Mouse (Mus musculus) cerebellum, postnatal 10 days (tissue): Measurements from ENCODE around the gene Bri3bp.
"Not testable (repeated sequence)": the region's sequence is repeated elsewhere in the genome, so short reads cannot be mapped to it uniquely, and the experiment has no call there.

Experiments
- DNase-seq, 2 experiments: peaks; one replicate each; pipeline ENCODE4 v3.0.0; 2021; ENCODE audit warnings: mixed read lengths in 2 of 2

Bri3bp gene

GRCm38 (mm10) chr5:125409348-125410090 is 31.8 kb upstream of the Bri3bp start:
- peak; percentile 51 to 62 for DNase-seq

- peak; percentile 87 to 92 for DNase-seq
Observed at GRCm38 (mm10) chr5:125411972-125412530, 29.3 kb upstream of the Bri3bp start.

GRCm38 (mm10) chr5:125412536-125412935 is 28.8 kb upstream of the Bri3bp start:
- not testable (repeated sequence) for DNase-seq

DNA sequence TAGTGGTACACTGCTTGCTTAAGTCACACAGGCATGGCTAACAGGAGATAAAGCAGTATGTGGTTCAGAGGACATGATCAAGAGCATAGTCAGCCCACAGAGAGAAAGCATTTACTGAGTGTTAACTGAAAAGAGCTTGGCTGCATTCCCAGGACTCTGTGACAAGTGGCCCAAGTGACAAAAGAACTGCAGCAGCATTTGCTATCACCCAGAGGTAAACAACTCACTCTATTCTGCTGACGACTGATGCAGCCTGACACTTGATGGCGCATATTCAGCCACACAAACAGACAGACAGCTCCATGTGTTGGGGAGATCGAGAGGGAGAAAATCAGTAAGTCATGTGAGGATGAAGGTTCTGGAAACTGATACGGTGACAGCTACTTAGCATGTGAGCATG is 27.6 kb upstream of the Bri3bp start:
- DNase-seq, result no peak

GRCm38 (mm10) chr5:125416183-125416582 is 25.2 kb upstream of the Bri3bp start:
- DNase-seq, result no peak

GRCm38 (mm10) chr5:125418636-125419035 is 22.7 kb upstream of the Bri3bp start:
- peak; percentile 68 to 72 for DNase-seq

DNA sequence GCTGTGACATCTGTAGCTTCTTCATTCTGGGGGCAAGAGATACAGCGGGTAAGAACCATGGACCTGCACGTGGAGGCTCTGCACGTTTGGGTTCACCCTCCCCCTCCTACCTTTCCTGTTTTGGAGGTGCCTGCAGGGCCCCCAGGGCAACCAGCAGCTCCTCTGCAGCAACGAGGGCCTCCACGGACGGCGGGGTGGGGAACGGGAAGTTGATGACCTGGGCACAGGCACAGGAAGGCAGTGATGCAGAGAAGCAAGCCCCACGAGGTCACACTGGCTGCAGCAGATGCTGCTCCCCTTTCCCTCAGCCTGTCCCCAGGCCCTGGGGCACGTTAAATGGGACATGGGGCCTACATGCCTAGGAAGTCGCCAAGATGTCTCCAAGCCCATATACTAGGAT is 22.2 kb upstream of the Bri3bp start:
- DNase-seq, result no peak

GRCm38 (mm10) chr5:125425698-125426276 is 15.6 kb upstream of the Bri3bp start:
- DNase-seq, result no peak

DNA sequence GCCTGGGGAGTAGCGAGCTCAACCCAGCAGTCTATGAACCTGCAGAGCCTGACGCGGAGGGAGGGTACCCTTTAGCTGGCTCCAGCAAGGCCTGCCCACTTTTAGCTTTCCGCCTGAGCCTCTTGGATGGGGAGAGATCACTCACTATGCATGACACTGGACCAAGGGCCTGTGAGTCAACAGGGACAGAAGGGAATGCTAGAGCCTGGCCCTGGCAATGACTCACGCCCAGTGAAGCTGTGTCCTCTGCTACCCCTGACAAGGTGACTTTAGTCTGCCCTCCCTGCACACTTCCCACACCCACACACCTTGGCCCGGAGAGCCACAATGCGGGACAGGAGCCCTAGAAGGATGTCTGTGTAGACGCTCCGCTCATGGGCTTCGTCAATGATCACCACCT is 15.0 kb upstream of the Bri3bp start:
- no peak for DNase-seq

- DNase-seq, result not testable (repeated sequence)
Observed at GRCm38 (mm10) chr5:125432324-125432723, 9.0 kb upstream of the Bri3bp start.

- DNase-seq, result peak; percentile 96 to 97
Observed at GRCm38 (mm10) chr5:125433793-125434337, 7.5 kb upstream of the Bri3bp start, which contains the start of gene Dhx37. Gene Dhx37, minus strand, starts transcription at chr5:125434121.

GRCm38 (mm10) chr5:125434347-125434746 is 7.0 kb upstream of the Bri3bp start:
- DNase-seq, result peak in 1 of 2 experiments; percentile 42

GRCm38 (mm10) chr5:125440583-125441233 is 660 bp upstream of the Bri3bp start:
- DNase-seq, result peak in 1 of 2 experiments; percentile 29

GRCm38 (mm10) chr5:125442136-125442995 is 998 bp downstream of the Bri3bp start:
- no peak for DNase-seq

GRCm38 (mm10) chr5:125443335-125443734 is 2.0 kb downstream of the Bri3bp start:
- no peak for DNase-seq

GRCm38 (mm10) chr5:125443915-125444314 is 2.5 kb downstream of the Bri3bp start:
- DNase-seq, result no peak

GRCm38 (mm10) chr5:125444554-125444953 is 3.2 kb downstream of the Bri3bp start:
- no peak for DNase-seq

GRCm38 (mm10) chr5:125446344-125446743 is 5.0 kb downstream of the Bri3bp start:
- no peak for DNase-seq

DNA sequence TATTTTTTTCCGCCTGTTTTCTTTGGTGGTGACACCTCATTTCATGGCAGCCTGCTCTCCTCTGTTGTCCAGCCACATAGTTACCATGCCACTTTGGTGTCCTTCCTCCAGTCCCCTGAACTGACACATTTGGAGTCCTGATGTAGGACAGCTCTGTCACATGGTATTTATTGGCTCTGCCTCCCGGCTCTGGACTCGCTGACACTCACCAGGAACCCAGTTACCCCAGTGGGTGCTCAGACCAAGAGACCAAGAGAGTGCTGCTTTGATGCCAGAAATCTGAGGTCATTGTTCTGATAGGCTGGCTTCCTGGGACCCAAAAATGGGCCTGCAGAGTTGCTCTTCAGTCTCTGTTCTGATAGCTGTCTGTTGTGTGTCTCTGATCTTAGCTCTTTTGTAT is 6.7 kb downstream of the Bri3bp start:
- no peak for DNase-seq

- no peak for DNase-seq
Observed at GRCm38 (mm10) chr5:125448631-125449030, 7.3 kb downstream of the Bri3bp start.

DNA sequence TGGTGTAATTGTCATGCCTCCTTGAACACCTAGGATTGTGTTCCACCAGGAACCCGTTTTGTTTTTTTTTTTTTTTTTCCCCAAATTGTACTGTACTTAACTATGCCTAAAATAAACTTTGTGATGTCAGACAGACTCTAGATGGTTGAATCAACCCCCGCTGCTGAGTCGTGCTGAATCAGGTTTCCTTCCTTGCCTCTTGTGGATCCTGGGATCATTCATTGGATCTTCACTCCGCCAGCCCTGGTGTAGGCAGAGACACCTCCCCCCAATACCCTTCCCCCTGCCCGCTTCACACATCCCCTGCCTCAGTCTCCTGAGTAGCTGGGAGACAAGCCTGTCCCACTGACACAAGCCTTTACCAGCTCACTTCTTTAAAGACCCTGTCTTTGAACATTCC is 7.9 kb downstream of the Bri3bp start:
- DNase-seq, result no peak

GRCm38 (mm10) chr5:125452573-125452972 is 11.2 kb downstream of the Bri3bp start:
- DNase-seq, result no peak
